Mouse (Mus musculus) CH12.LX (cell line): ENCODE data around the gene Tpm1.

Experiments
- CTCF ChIP-seq, 2 experiments: IDR thresholded peaks in 1 of 2; conservative IDR thresholded peaks in 1 of 2; 2 replicates each; pipeline ENCODE4 v1.5.1; 2011 to 2012; ENCODE audit warnings: low read depth in 2 of 2, low read length in 2 of 2, improper control_type of control experiment in 1 of 2, inconsistent platforms in 1 of 2, mild to moderate bottlenecking in 1 of 2, moderate library complexity in 1 of 2
- EP300 ChIP-seq: IDR thresholded peaks from 2 replicates; pipeline ENCODE4 v1.6.1; 2011; ENCODE audit warnings: low read length, improper control_type of control experiment
- HCFC1 ChIP-seq: IDR thresholded peaks from 2 replicates; pipeline ENCODE4 v1.6.1; 2012; ENCODE audit warnings: low read depth, mild to moderate bottlenecking, inconsistent platforms, low read length, improper control_type of control experiment
- MYC ChIP-seq: IDR thresholded peaks from 2 replicates; pipeline ENCODE4 v1.6.1; 2011; ENCODE audit warnings: low read depth, mild to moderate bottlenecking, improper control_type of control experiment, low read length
- POLR2A ChIP-seq: IDR thresholded peaks from 2 replicates; pipeline ENCODE4 v1.6.1; 2011; ENCODE audit warnings: low read depth, mild to moderate bottlenecking, improper control_type of control experiment, low read length
- RCOR1 ChIP-seq: conservative IDR thresholded peaks from 2 replicates; pipeline ENCODE4 v1.6.1; 2012; ENCODE audit warnings: low read depth, mild to moderate bottlenecking, inconsistent platforms, low read length, improper control_type of control experiment
- USF2 ChIP-seq: conservative IDR thresholded peaks from 2 replicates; pipeline ENCODE4 v1.6.1; 2011; ENCODE audit warnings: low read depth, low read length, improper control_type of control experiment
- ZNF384 ChIP-seq: IDR thresholded peaks from 2 replicates; pipeline ENCODE4 v1.6.1; 2012; ENCODE audit warnings: low read depth, low read length, improper control_type of control experiment, inconsistent platforms

GRCm38 (mm10) chr9:66982085-66982484, 67.1 kb downstream of the Tpm1 start:
- TF ChIP-seq CTCF (conservative IDR thresholded peaks at IDR 0.05 in 1 of 2, IDR thresholded peaks at IDR 0.05 in 1 of 2; ENCODE audit: low read depth in 2 of 2, low read length in 2 of 2) (no peak), HCFC1 (no peak), POLR2A (no peak), ZNF384 (no peak), RCOR1 (no peak), MYC (no peak), USF2 (no peak), EP300 (no peak)
